Mouse (Mus musculus): ENCODE measurements around the gene Dpep1.

DNA sequence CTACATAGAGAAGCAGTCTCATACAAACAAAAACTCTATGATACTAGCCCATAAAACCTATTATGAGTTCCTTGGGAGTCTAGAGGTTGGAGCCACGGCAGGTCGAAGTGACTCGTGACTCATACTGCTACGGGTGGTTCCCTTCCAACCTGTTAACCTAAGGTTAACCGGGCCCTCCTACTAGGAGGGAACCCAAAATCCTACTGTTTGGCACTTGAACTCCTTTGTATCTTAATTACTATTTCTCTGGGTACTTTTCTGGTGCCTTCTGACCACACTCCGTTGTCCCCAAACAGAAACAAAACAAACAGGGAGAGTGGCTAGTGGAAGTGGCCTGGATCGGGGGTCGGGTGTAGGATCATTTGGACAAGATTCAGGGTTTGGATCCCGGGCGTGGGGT is 25.8 kb downstream of the Dpep1 start:
- no peak for TF ChIP-seq CHD2 (IDR thresholded peaks at IDR 0.05; ENCODE audit: low read depth, low read length)
- no peak for TF ChIP-seq ZNF384 (IDR thresholded peaks at IDR 0.05; ENCODE audit: low read depth, low read length)
- TF ChIP-seq MAFK (IDR thresholded peaks at IDR 0.05; ENCODE audit: insufficient read depth, low read depth, low read length) = no peak
- no peak for TF ChIP-seq ZC3H11A (IDR thresholded peaks at IDR 0.05; ENCODE audit: borderline replicate concordance, low read depth, low read length)
- no peak for TF ChIP-seq HCFC1 (IDR thresholded peaks at IDR 0.05; ENCODE audit: borderline replicate concordance, insufficient read depth, low read length)

Data from ES-E14 (cell line).